Mouse (Mus musculus) gastrocnemius, postnatal 10 days (tissue): ENCODE measurements around the gene Gpm6a. TPM values are rescaled to one million over a fixed set of nuclear protein-coding genes. Genes with fewer than 3 reads are reported as not detected.
A peak's percentile ranks its signal among the peaks of the same experiment; 100 is the strongest.
"Not testable (repeated sequence)": the region's sequence is repeated elsewhere in the genome, so short reads cannot be mapped to it uniquely, and the experiment has no call there.

Experiments used
- DNase-seq: peaks from one replicate; pipeline ENCODE4 v3.0.0; 2021; ENCODE audit warnings: mixed read lengths
- total RNA-seq, 2 experiments: library from RNA; stranded (reverse); gene quantifications; 2 replicates each; pipeline ENCODE4 v1.2.3; 2021

Gpm6a gene
- total RNA-seq, 2 experiments from 2014 or later: 1.8 to 2.3 TPM

DNA sequence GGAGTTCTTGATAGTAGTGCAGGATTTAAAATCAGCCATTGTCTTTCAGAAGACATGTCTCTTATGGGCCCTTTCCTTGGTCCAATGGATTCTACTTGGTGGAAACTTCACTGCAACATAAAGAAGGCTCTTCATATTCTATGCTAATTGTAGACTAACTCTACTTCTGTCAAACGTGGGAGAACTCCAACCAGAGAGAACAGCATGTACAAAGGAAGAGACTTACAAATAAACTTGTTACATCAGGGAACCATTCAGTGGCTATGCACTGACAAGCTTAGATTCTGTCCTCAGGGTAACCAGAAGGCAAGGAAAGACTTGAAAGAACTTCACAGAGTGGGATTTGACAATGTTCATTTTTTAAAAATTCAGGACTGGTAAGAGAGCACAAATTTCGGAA lies 48.3 kb downstream of the Gpm6a start:
- no peak for DNase-seq

DNA sequence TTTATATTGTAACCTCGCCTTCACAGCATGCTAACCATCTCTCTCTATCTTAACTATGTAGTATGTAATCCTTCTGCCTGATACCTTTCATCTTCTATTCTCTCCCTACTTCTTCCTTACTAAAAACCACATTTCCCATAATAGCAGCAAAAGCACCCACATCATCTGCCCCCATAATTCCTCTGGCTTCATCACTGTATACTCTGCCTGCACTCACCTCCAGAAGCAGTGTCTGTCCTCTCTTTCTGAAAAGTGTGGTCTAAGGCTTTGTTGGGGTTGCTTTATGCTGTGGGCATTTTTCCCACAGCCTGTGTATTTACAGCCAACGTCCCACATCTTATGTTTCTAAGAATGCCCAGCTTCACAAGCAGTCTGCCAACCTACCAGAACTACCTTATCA lies 57.6 kb downstream of the Gpm6a start:
- no peak for DNase-seq

DNA sequence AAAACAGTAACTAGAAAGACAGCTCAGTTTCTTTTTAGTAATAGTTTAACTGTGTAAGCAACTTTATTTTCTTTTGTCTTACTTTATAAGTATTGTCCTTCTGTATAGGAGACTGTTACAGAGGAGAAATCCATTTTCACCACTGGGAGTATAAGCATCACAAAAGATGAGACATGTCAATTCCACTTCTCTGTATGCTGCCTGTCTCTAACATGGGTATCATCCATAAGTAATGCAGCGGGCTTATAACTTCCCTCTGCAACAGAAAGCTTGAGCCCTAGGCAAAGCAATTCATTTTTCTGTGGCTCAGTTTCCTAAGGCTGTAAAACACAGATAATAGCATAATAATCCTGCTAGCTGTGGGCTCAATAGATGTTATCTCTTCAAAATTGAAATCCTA lies 62.4 kb downstream of the Gpm6a start:
- DNase-seq: no peak

DNA sequence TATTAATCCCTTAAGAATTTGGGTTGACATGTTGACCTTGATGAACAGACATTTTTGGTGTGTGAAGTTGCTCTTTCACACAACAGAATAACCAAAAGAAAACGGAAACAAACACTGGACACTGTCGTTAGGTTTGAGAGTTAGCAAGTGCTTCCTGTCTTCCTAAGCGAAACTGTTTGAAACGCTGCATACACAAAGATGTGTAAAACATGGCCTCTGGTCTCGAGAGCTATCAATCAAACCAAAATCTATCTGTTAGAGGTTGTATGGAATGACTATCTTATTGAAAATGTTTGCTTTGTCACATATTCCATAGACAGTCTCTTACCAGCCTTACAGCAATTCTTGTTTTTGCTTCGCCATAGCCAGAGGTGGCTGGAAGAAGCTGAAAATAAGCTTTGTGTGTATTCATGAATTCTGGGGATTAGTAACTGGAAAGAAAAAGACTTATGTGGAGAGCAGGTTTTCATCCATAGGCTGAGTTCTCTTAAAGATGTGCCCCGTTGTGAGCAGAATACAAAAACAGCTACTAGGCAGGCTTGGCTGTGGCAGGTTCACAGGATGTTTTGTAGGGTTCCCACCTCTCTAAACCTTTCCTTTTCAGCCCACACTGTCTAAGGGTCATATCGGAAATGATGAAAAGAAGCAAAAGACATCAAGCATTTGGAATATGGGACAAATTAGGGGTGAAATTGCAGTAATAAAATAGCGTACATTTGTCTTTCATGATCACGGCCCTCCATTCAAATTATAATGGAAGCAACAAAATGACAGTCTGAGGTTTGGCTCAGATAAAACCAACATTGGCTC lies 71.4 kb downstream of the Gpm6a start:
- DNase-seq: no peak

DNA sequence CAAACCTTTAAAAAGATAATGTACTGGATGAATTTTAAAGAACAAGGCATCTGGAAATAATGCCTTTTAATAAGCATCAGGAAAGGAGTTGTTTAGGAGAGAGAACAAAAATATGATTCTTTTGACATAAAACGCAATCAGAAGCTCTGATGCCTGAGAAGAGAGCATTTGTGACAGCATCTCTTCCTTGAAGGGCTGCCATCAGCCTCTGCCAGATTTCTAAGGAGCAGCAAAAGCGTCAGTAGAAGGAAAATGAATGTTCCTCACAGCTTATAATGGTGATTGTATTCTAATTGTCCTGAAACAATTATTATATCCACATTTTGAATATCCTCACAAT lies 72.0 kb downstream of the Gpm6a start:
- DNase-seq: no peak

DNA sequence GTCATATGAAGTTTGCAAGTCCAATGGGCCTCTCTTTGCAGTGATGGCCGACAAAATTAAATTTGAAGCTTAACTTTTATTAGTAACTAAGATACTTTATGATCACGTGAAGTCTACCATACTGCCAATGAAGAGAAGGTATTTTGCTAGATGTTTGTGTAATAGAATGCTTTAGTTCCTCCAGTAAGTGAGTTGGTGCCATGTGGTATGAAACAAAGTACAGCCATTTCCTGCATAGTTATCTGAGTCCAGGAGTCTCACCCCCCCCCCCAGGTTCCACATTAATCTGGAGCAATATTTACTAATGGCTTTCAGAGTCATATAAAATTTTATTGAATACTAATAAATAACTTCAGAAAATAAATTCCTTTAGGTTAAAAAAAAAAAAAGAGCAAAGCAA lies 73.7 kb downstream of the Gpm6a start:
- no peak for DNase-seq

DNA sequence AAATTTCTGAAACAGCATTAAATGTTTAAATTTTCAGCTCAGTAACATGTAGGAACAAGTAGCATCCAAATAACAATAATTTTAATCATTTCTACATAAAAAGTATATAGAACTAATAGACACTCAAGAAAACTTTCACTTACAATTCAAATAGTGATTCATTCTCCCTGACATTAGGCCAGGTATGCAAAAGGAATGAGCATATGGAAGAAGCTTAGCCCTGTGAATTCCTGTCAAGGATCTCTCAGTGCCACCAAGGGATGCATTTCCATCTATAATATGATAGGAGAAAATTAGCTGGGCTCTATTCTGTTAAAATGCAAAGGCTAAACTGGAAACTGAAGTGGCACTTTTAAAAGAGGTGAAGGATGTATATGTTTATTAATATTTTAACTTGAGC lies 76.5 kb downstream of the Gpm6a start:
- no peak for DNase-seq

DNA sequence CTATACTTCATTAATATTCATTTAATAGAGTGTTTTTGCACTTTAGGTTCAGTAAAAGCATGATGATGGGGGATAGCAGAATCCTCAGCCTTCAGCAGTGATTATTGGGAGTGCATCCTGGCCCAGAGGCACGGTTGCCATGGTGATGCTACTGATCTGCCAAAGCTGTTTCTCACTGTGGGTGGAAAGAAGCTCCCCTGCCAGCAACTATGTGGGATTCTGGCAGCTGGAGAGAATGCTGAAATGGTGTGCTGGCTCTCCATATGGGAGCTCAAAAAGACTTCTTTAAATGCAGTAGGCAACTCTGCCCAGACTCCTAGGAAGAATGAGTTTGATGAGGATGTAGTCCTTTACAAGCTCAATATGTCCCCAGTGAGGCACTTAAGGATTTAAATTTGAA lies 79.7 kb downstream of the Gpm6a start:
- DNase-seq: peak; percentile 4

DNA sequence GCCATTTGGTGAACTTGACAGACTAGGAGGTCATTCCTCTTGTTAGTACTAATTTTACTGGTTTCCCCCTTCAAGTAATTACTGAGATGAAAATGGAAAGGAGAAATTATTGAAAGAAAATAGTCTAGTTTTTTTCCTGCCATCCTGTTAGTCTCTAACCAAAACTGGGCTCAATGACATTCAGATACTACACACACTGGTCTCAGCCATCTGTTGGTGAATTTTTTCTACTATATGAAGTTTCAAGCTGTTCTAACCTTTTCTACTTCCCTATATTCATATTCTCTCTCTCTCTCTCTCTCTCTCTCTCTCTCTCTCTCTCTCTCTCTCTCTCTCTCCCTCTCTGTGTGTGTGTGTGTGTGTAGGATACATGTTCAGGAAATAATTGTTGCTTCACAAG lies 80.8 kb downstream of the Gpm6a start:
- no peak for DNase-seq

DNA sequence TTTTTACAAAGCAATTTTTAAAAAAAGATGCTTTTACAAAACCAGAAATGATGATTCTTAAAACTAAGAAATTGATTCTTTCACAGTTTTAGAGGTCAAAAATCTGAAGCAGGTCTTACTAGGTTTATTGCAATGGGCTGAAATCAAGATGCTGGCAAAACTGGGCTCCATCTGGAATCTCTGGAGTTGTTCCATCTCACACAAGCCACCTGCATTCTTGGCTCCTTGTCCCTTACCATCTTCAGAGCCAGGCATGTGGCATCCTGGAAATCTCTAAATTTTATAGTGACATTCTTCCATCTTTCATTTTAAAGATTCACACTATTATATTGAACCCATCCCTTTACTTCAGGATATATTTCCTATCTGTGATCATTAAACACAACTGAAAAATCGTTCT lies 88.3 kb downstream of the Gpm6a start:
- DNase-seq: no peak

DNA sequence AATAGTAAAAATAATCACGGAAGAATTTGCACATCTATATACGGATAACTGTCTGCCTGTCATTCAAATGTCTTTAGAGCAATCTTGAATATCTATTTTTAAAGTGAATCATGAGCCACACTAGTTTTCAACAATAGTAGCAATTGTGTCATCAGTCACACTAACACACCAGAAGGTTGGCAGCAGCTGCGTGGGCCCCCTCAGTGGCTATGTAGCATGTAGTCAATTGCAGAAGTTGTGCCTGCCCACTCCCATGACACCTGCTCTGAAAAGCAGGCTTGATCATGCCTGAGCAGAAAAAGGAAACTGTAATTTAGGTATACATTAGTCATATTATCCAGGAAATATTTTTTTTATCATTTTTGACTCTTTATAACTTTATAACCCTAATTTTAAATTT lies 93.8 kb downstream of the Gpm6a start:
- no peak for DNase-seq

DNA sequence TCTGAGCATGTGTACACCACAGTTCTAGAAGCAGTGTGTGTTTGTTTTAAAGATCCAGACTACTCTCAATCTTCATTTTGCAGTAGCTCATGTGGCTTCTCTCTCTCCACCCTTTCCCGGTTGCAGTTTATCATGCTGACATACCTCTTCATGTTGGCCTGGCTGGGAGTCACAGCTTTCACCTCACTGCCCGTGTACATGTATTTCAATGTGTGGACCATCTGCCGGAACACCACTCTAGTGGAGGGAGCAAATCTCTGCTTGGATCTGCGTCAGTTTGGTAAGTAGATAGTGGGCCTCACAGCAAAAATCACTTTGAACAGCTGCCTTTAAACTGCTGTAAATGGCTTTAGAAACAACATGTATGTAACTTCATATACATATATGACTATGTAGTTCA lies 95.3 kb downstream of the Gpm6a start:
- no peak for DNase-seq

DNA sequence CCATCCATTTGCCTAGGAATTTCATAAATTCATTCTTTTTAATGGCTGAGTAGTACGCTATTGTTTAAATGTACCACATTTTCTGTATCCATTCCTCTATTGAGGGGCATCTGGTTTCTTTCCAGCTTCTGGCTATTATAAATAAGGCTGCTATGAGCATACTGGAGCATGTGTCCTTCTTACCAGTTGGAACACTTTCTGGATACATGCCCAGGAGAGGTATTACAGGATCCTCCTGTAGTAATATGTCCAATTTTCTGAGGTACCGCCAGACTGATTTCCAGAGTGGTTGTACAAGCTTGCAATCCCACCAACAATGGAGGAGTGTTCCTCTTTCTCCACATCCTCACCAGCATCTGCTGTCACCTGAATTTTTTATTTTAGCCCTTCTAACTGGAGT lies 114.2 kb downstream of the Gpm6a start:
- not testable (repeated sequence) for DNase-seq

DNA sequence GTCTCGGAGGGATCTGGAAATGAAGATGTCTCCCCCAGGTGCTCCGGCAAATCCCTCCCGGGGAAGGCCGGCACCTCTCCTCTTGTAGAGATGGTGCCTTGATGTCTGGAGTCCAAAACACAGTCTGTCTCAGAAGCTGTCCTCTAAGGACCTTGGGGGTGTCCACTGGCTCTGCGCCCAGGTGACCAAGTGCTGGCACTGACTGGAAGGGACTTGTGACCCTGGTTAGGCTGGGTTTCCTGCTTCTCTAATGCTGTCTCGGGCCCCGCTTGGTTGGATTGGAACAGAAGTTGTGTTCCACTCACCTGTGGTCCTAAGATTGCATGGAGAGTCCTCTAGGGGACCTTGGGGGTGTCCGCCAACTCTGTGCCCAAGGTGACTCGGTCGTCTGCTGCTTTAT lies 118.8 kb downstream of the Gpm6a start:
- peak; percentile 3 for DNase-seq

DNA sequence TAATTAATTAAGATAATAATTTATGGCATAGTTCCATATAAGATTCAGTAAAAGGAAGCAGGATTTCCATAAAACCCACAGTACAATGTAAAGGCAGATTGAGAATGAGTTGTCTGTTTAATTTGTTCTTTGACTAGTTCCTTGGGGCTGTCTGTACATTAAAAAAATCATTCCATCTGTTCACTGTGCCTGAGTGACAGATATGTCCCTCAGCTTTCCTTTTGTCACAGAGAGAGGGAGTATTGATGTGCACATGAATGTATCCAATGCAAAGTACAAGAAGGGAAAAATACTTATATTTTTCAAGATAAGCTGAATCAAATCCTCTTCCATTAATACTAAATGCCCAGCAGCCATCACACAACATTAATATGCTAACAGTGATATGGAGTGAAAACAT lies 147.6 kb downstream of the Gpm6a start:
- DNase-seq: no peak

DNA sequence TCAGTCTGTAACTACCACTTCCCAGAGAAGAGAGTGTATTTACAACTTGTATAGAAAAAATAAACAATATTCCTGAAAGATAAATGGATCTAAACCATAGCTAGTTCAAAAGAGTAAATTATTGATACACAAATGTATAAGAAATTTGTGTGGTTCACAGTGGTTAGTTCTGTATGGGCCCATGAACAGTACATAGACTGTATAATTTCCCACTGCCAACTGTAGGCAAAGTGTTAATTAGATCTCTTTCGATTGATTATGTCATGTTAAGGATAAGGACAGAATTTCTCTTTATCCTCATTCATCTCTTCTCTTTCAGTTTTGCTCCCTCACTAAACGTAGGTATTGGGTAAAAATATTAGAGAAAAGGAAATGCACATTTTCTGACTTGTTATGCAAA lies 148.4 kb downstream of the Gpm6a start:
- DNase-seq: no peak

DNA sequence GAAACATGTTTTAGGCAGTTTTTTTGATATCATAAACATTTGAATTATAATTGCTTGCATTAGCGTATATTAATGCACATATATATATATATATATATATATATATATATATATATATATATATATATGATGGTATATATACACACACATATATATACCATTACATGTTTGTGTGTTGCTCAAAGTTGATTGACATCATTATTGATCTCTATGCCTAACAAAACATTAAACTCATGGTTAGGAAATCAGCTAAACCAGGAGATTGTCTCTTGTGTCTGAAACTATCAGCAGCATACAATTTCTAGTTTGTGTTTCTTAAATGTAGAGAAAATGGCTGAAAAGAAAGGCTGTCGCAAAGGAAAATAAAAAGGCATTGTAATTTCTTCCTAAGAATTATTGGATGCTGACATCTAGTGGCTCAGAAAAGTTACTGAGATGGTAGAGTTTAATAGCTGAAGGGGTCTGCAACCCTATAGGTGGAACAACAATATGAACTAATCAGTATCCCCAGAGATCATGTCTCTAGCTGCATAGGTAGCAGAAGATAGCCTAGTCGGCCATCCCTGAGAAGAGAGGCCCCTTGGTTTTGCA lies 149.3 kb downstream of the Gpm6a start:
- DNase-seq: no peak

Other genes starting within 250 kb of the Gpm6a start
- gene Wdr17, start 67.7 kb upstream of the Gpm6a start, total RNA-seq: under 1 TPM; 0.31 to 0.61 TPM